Mouse (Mus musculus) retina, postnatal 1 day (tissue): ENCODE results near the gene Krt33b.

Experiments used
- DNase-seq: peaks from one replicate; pipeline ENCODE4 v3.0.0-alpha.2; 2012

Krt33b gene

DNA sequence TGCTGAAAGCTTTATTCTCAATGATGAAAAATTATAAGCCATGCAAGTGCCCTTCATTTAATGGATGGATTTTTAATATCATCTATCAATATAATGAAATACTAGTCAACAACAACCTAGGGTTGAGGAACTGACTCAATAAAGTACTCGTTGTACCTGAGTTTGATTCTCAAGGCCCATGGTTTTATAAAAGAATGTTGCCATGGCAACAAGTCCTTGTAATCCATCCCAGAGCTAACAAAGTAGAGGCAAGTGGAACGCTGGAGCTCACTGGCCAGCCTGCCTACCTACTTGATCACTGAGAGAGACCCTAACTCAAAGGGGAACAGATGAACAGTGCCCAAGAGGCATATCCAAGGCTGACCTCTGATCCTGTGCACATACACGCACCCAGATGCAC, 39.1 kb downstream of the Krt33b start:
- no peak for DNase-seq

DNA sequence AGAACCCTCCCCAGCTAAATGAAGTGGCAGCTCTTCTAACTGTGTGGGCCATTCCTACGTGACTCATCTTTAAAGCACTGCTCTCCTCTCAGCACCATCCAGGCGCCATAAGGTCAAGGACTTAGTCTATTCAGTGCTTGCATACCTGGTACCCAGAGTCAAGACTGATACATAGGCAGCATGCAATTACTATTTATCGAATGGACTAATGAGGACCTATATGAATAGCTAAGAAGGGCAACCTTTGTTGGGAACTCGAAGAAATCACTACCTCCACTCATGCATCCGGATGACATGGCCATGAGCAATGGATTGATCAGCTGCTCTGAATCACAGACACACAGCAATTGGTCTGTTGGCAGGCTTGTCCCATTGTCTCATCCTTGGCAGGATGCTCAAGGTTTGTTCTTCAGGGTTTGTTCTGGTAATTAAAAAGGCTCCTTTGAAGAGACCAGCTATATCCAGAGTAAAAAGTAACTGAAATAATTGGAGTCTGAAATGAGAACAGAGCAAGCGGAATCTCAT, 39.7 kb downstream of the Krt33b start:
- DNase-seq, result no peak

DNA sequence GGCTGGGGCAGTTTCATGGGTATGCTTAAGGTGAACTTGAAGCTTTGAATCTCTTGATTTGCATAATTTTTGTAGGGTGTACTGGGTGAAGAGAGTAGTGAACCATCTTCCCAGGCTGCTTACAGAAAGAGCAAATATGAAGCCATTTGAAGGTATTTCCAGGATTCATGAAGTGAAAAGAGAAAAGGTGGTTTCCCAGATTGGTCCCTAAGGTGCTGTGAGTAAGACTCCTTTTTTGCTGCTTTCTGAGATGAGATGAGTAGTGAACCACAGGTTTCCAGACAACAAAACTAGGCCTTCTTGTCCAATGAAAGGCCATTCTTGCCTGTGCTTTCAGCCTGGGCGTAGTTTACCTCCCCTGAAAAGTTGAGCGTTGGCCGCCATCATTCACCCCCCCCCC, 41.1 kb downstream of the Krt33b start:
- no peak for DNase-seq

DNA sequence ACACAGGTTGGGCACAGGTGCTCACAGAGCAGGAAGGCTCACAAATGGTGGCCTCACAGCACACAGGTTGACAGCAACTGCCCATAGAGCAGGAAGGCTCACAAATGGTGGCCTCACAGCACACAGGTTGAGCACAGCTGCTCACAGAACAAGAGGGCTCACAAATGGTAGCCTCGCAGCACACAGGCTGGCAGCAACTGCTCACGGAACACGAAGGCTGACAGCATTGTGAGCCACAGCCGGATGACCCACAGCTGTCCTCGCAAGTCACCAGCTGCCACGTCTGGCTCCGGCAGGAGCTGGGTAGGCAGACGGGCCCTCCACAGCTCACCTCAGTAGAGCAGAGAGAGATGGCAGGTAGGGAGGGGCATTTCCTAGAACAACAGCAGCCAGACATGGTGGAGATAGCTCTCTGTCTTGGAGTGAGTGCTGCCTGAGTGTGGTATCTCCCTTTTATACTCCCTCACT, 43.5 kb downstream of the Krt33b start, which contains the start of gene Krtap16-1:
TSS of gene Krtap16-1 (minus strand) at position 418 of the 468 bp plus-strand sequence.
- DNase-seq, result no peak

DNA sequence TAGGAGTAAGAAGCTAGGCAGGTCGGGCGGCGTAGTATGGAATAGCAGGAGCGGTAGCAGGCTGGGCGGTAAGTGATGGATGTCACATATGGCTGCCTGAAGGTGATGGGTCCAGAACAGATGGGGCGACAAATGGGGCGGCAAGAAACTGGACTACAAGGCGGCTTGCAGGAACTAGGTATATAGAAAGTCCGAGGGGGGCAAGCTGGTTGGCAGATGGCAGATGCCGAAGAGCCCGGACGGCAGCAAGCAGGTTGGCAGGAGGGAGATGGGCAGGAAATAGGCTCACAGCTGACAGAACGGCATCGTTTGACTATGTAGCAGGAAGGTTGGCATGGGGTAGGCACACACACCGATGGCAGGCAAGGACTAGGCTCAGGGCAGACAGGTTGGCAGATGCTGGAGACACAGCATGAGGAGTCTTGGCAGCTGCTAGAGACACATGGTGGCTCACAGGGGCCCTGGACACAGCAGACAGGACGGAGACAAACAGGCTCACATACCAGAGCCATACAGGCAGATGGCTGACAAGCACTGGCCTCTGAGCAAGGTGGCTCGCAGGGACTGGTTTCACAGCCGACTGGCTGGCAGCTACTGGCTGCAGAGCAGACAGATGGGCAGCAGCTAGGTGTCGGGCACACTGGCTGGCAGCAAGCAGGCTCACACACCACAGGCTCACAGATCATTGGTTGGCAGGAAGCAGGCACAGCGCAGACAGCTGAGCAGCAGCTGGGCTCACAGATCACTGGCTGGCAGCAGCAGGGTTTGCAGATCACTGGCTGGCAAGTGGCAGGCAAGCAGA, 44.2 kb downstream of the Krt33b start:
- DNase-seq, result peak; percentile 72

DNA sequence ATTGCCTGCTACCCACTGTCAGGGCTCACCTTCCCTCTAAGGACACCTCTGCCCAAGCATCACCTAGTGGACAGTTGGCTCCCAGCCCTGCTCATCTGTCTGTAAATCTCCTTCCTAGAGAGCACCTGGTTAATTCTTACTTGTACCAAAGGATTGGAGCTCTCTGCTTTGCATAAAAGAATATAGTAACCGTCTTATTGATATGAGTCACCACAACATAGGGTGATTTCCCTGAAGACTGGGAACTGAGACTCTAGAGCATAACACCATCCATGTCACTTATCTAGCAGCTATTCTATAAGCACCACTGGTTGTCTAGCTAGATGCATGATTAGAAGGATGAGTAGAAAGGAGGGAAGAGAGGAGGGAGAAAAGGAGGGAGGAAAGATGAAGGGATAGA, 46.2 kb downstream of the Krt33b start:
- no peak for DNase-seq

DNA sequence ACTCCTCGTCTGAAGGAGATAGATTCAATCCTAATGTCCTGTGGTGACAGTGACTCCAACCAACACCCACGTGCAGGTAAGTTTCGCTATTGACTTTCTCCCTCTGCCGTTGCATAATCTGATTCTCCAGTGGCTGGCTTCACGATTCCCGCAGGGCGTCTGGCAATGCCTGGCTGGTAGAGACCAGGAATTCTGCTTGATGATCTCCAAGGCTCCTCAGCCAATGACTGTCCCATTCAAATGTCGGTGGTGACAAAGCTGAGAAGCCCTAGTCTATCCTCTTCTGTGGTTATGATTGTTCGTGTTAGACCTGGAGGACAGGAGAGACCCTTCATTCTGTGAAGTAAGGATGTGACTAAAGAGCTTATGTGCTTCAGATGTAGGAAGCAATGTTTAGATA, 46.9 kb downstream of the Krt33b start:
- DNase-seq, result no peak

DNA sequence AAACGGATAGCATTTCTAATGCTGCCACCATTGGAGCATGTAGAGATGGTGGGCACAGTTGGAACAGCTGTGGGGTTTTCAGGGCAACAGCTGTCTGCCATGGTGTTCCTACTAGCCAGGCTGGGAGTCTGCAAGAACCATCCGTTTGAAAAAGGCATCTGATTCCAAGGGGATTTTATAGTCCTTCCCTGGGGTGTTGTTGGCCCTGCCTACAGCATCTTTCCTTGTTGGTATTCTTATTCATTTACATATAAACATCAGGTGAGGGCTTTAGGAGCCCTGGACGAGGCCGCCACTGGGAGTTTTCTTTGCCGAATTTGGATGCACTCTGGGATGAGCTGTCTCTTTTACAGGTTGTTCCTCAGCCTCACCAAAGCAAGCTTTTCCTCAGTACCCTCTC, 50.7 kb downstream of the Krt33b start, which contains the start of gene Krtap29-1:
TSS of gene Krtap29-1 (minus strand) at position 101 of the 400 bp plus-strand sequence.
- no peak for DNase-seq
